Mouse (Mus musculus): Measurements from ENCODE around the gene Jmjd6.

- TF ChIP-seq POLR2A (IDR thresholded peaks at IDR 0.05; ENCODE audit: low read depth, low read length): no peak
- no peak for TF ChIP-seq CTCF (IDR thresholded peaks at IDR 0.05; ENCODE audit: extremely low read depth, insufficient read length, insufficient replicate concordance, low read depth, low read length)
These were observed 18.0 kb downstream of the Jmjd6 start for GRCm38 (mm10) chr11:116825230-116825629.

All from small intestine, adult 2 months (tissue).